Mouse (Mus musculus) thymus, adult 2 months (tissue): ENCODE data around the gene Dlx6.

ENCODE experiments used
- CTCF ChIP-seq: fragments of 200-500 bp; IDR thresholded peaks from 2 replicates; pipeline ENCODE4 v1.5.1; 2012; ENCODE audit warnings: mild to moderate bottlenecking, control low read depth, low read length, moderate library complexity, borderline replicate concordance; ENCODE audit not compliant: control insufficient read depth, poor library complexity, insufficient read depth; ENCODE audit errors: extremely low read depth
- POLR2A ChIP-seq: fragments of 200-500 bp; IDR thresholded peaks from 2 replicates; pipeline ENCODE4 v1.6.1; 2012; ENCODE audit warnings: mild to moderate bottlenecking, low read length, control low read depth, moderate library complexity; ENCODE audit not compliant: control insufficient read depth, poor library complexity, insufficient read depth; ENCODE audit errors: extremely low read depth

DNA sequence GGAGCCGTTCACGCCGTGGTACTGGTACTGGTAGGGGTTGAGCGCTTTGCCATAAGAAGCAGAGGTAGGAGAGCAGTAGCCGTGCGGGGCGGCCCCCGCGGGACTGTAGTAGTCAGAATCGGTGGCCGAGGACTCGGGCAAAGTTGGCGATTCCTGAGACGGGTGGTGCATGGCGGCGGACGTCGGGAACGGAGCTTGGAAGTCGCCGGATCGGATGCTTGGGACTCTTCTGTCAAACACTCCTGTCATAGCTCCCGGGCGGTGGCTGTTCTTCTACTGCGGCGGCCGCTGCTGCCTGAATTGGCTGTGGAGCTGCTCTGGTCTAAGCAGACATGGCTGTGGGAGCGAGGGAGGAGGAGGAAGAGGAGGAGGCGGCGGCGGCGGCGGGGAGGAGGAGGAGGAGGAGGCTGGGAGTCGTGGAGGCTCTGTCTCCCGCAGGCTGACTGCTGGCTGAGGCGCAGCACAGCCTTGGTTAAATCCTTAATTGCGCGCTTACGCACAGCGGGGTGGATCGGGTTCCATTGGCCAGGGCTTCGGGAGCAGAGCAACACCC is 18.6 kb downstream of the Dlx6 start, which contains the start of gene Dlx5:
- TF ChIP-seq CTCF: no peak
- no peak for TF ChIP-seq POLR2A
